Mouse (Mus musculus) cerebellum, adult 2 months (tissue): ENCODE measurements at regions not wholly inside any gene's neighbourhood (a gene's known extent, or its start where the extent isn't known, plus 50 kb on each side); places are given as distances from the start of the nearest gene placed in this dataset.

Experiments used
- DNase-seq, 2 experiments: peaks; one replicate each; pipeline ENCODE4 v3.0.0; 2021
- H3K27ac ChIP-seq: fragments of 200-500 bp; 2 replicates; pipeline ENCODE4 v1.5.1; 2012; ENCODE audit warnings: low read length, control low read depth, inconsistent platforms; ENCODE audit not compliant: insufficient read depth
- H3K27me3 ChIP-seq: fragments of 200-500 bp; 2 replicates; pipeline ENCODE4 v1.6.1; 2012; ENCODE audit warnings: inconsistent platforms, mild to moderate bottlenecking, low read length, moderate library complexity; ENCODE audit not compliant: control insufficient read depth, insufficient read depth
- H3K4me1 ChIP-seq: fragments of 200-500 bp; 2 replicates; pipeline ENCODE4 v1.6.1; 2011; ENCODE audit warnings: low read length; ENCODE audit not compliant: control insufficient read depth, insufficient read depth
- H3K4me3 ChIP-seq: fragments of 200-500 bp; replicated peaks from 2 replicates; pipeline ENCODE3; 2011; ENCODE audit warnings: mild to moderate bottlenecking, low read depth, low read length, control low read depth; ENCODE audit not compliant: insufficient read depth
- CTCF ChIP-seq: fragments of 200-500 bp; IDR thresholded peaks from 2 replicates; pipeline ENCODE4 v1.5.1; 2011; ENCODE audit warnings: low read depth, mild to moderate bottlenecking, control low read depth, low read length, moderate library complexity, borderline replicate concordance; ENCODE audit not compliant: insufficient read depth
- POLR2A ChIP-seq: fragments of 200-500 bp; IDR thresholded peaks from 2 replicates; pipeline ENCODE4 v1.6.1; 2011; ENCODE audit warnings: low read length, control low read depth, borderline replicate concordance; ENCODE audit not compliant: insufficient read depth
- WGBS: fragments of 180-500 bp; shearing (Covaris S2); methylation state at CpG from one replicate; pipeline ENCODE4 v1.1.7; 2018; 5-methylcytosine and 5-hydroxymethylcytosine counted together

DNA sequence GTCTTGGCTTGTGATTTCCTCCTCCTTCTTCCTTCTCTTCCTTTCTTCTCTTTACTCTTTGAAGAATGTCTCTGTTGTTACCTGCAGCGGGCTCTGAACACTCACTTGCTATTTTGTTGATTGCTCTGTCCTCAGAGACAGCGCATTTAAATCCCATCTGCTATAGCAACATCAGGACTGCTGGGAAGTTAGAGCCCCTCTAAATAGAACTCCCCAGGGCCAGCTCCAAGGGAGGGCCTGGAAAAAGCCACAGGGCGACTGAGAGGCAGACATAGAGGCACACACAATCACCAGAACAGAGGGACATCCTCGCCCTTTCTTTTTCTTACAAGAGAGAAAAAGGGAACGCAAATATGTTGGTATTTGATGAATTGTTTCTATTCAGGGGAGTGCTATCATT, 306.6 kb downstream of the Satb1 start:
- Histone ChIP-seq H3K4me1 (no peaks in the 10 kb centered on the region), H3K27me3 (no peaks in the 10 kb centered on the region), H3K4me3 (no peak overlapping the region), H3K27ac (no peak overlapping the region)
- no peak for DNase-seq
- TF ChIP-seq CTCF (no peak), POLR2A (no peak)
- WGBS, result 28% methylated on average over 5 of the region's 5 CpGs

- no peaks in the 10 kb centered on the region for H3K4me1 ChIP-seq
- no peak overlapping the region for H3K4me3 ChIP-seq
- no peak for DNase-seq
- TF ChIP-seq CTCF (no peak), POLR2A (no peak)
- no peak overlapping the region for H3K27ac ChIP-seq
- H3K27me3 ChIP-seq, result no peaks in the 10 kb centered on the region
- WGBS, result 57% methylated on average over 4 of the region's 4 CpGs
Measured at GRCm38 (mm10) chr17:51526021-51526420, 307.1 kb downstream of the Satb1 start.

GRCm38 (mm10) chr17:51525219-51525618, 307.9 kb downstream of the Satb1 start:
- WGBS, result 48% methylated on average over 2 of the region's 2 CpGs
- H3K27me3 ChIP-seq, result no peaks in the 10 kb centered on the region
- H3K27ac ChIP-seq, result no peak overlapping the region
- H3K4me3 ChIP-seq, result no peak overlapping the region
- TF ChIP-seq CTCF (no peak), POLR2A (no peak)
- H3K4me1 ChIP-seq, result no peaks in the 10 kb centered on the region
- no peak for DNase-seq

DNA sequence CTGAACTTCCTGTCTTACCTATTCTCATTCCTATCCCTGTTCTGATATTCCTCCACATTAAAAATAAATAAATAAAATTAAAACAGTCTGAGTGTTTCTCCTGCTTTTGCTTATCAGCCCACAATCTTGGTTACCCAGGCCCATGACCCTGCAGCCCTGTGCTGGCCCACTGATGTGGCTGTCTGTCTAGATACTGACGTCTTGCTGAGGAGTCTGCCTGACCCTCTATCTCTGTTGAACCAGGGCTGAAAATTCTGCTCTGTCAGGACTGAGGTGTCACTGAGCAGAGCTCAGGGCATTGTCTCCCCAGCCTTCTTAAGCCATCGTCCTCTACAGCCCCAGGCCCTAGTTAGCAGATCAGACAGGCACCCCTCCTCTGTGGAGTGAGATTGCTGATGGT, 321.2 kb downstream of the Satb1 start:
- Histone ChIP-seq H3K27me3 (no peaks in the 10 kb centered on the region), H3K4me3 (no peak overlapping the region), H3K27ac (no peak overlapping the region), H3K4me1 (no peaks in the 10 kb centered on the region)
- whole genome bisulfite sequencing, result 81% methylated on average over 2 of the region's 2 CpGs
- TF ChIP-seq CTCF, result no peak
- no peak for TF ChIP-seq POLR2A
- no peak for DNase-seq

- Histone ChIP-seq H3K27me3 (no peaks in the 10 kb centered on the region), H3K4me1 (no peaks in the 10 kb centered on the region), H3K4me3 (no peak overlapping the region), H3K27ac (no peak overlapping the region)
- 82% methylated on average over 10 of the region's 10 CpGs for WGBS
- TF ChIP-seq POLR2A (no peak), CTCF (no peak)
- DNase-seq, result no peak
Measured at GRCm38 (mm10) chr17:51500751-51501150, 321.6 kb upstream of the Tbc1d5 start.

DNA sequence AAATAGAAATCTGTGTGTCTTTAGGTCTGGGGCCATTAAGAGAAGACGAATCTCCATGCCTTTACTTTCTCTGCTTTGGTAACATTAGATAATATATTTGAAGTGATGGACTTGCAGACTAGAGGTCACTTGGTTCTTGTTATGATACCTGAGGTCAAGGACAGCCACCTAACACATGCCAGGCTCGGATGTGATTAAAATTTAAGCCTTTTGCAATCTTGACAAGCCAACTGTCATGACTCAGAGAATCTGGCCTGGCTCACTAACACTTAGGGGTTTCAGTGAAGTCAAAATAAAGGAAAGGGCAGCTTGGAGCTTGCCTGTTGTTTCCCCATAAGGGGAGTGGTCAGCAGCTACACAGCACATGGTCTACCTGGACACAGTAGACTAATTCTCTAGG, 320.4 kb upstream of the Tbc1d5 start:
- Histone ChIP-seq H3K27me3 (no peaks in the 10 kb centered on the region), H3K4me3 (no peak overlapping the region), H3K27ac (no peak overlapping the region), H3K4me1 (no peaks in the 10 kb centered on the region)
- DNase-seq, result no peak
- 80% methylated on average over 2 of the region's 2 CpGs for WGBS
- no peak for TF ChIP-seq POLR2A
- no peak for TF ChIP-seq CTCF

DNA sequence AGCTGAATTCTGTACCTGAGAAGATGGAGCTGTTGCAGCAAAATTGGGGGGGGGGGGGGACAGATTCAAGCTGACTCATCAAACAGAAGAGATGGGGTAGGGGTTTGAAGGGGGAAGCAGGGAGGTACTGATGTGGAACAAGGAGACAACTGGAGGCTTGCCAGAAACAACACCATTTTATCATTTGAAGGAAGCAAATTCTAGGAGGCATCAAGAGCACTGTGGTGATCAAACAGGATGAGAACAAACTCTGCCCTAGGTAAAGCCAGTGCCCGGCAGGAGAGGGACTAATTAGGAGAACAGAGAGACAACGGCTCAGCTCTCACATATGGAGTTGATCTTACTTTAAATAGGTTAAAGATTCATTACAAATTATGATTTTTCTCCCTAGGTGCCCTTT, 315.9 kb upstream of the Tbc1d5 start:
- no peak for DNase-seq
- no peak for TF ChIP-seq CTCF
- no peak for TF ChIP-seq POLR2A
- H3K4me1 ChIP-seq, result no peaks in the 10 kb centered on the region
- 59% methylated on average over 2 of the region's 2 CpGs for WGBS
- H3K27me3 ChIP-seq, result no peaks in the 10 kb centered on the region
- no peak overlapping the region for H3K27ac ChIP-seq
- no peak overlapping the region for H3K4me3 ChIP-seq

DNA sequence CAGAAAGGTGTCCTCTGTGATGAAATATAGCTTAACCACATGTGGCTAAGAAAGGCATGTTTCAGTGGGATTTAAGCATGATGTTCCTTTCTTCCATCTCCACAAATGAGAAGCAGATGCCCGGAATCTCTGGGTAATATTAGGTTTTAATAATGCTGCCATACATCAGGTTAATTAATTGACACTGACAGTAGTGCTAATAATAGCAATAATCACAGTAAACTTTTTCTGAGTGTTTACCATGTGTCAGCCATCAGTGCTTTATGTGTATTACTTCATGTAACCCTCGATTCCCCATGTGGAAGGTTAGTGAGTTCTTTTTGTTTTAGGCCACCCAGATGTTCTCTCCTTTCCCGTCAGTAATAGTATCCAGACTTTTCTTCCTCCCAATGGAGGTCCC, 310.2 kb upstream of the Tbc1d5 start:
- H3K4me1 ChIP-seq, result no peaks in the 10 kb centered on the region
- TF ChIP-seq CTCF (no peak), POLR2A (no peak)
- H3K27ac ChIP-seq, result no peak overlapping the region
- DNase-seq, result no peak
- WGBS, result 82% methylated on average over 3 of the region's 3 CpGs
- H3K4me3 ChIP-seq, result no peak overlapping the region
- no peaks in the 10 kb centered on the region for H3K27me3 ChIP-seq

- TF ChIP-seq CTCF (no peak), POLR2A (no peak)
- 88% methylated on average over 3 of the region's 3 CpGs for WGBS
- Histone ChIP-seq H3K27ac (no peak overlapping the region), H3K27me3 (no peaks in the 10 kb centered on the region), H3K4me1 (no peaks in the 10 kb centered on the region), H3K4me3 (no peak overlapping the region)
- DNase-seq, result no peak
Measured at GRCm38 (mm10) chr17:51487918-51488445, 308.8 kb upstream of the Tbc1d5 start.
